Mouse (Mus musculus): ENCODE measurements at regions not wholly inside any gene's neighbourhood (a gene's known extent, or its start where the extent isn't known, plus 50 kb on each side); places are given as distances from the start of the nearest gene placed in this dataset.

DNA sequence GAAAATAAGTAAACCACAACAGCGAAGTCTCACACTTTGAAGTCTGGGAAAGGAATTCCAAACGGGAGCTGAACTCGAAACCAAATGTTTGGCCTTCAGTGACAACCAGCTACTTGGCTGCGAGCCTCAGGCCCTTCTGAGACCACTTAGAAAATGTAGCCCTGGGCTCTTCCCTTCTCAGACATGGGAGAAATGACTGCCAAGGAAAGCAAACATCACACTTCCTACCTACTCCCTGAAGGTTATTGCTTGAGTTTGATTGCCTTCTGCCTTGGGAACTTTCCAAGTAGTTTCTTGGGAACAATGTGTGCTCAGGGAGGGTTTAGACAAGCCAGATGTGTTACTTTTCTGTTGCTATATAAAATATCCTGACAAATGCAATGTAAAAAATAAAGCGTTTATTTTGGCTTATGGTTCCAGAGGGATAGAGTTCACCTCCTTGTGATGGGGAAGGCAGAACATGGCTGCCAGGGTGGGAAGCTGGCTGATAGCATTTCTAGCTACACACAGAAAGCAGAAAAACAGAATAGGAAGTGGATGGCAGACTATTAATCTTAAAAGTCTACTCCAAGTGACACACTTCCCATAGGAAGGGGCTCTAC is 194.8 kb upstream of the Rack1 start:
- peak; percentile 4 for DNase-seq (ENCODE audit: low read depth, low spot score)

DNA sequence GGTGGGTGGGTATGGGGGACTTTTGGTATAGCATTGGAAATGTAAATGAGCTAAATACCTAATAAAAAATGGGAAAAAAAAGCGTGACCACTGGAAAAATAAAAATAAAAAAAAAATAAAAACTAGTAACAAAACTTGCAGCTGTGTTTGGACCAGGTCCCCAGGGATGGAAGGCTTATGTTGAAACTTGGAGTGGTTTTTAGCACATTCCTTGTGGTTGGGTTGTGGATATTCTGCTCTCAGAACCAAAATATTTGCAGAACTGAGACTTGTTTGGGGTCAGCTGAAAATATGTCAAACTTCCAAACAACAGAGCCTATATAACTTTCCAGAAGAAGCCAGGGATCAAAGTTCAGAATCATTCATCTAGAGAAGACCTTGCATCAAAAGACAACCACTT is 199.0 kb upstream of the Rack1 start:
- DNase-seq (ENCODE audit: low read depth, low spot score) = peak; percentile 25

DNA sequence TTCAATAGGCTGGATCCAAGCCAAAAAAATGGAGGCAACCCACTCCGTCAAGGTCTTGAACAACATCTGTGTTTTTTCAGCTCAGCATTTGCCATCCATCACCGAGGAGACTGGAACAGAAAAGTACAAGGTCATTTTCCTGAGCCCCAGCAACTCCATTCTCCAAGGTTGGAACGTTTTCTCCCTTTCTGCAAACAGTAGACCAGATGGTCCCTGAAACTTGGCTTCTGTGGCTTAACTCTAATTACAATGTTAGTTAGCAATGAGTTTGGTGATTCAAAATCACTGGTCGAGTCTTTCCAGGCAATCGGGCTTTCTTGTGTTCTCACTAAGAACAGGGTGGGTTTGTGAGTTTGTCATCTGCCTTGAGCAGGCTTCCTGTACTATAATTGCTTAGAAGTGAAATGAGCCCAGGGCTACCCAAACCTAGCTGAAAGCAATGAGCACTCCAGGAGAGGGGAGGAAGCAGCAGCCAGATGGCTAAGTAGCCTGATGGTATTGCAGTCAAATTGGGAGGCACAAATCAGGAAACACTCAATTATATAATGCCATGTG is 200.5 kb upstream of the Rack1 start:
- DNase-seq (ENCODE audit: low read depth, low spot score) = no peak

GRCm38 (mm10) chr11:48599033-48599432 is 201.1 kb upstream of the Rack1 start:
- DNase-seq (ENCODE audit: low read depth, low spot score) = no peak

DNA sequence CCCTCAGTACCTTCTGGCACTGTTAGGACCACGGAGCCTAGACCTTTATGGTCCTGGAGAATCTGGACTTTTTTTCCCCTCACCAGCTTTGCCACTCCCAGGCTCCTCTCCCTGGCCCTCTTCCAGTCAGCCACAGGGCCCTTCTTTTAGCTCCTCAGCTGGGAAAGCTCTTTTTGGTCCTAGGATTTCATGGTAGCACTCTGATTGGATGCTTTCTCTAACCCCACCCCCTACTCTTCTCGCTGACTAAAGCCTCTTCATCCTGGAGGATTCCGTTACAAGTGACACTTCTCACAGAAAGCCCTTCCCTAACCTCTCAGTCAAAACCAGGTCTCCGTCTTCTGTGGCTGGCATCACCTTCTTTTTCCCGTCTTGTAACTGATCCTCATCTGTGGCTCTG is 205.7 kb upstream of the Rack1 start:
- no peak for DNase-seq (ENCODE audit: low read depth, low spot score)

- peak; percentile 62 for DNase-seq (ENCODE audit: low read depth, low spot score)
Measured at GRCm38 (mm10) chr11:48588833-48589649, 211.1 kb upstream of the Rack1 start.

GRCm38 (mm10) chr11:48568769-48569168 is 231.4 kb upstream of the Rack1 start:
- DNase-seq (ENCODE audit: low read depth, low spot score) = no peak

GRCm38 (mm10) chr11:48567583-48568562 is 232.3 kb upstream of the Rack1 start:
- no peak for DNase-seq (ENCODE audit: low read depth, low spot score)

GRCm38 (mm10) chr11:48558053-48558452 is 242.1 kb upstream of the Rack1 start:
- peak; percentile 4 for DNase-seq (ENCODE audit: low read depth, low spot score)

- DNase-seq (ENCODE audit: low read depth, low spot score) = no peak
Measured at GRCm38 (mm10) chr11:48552006-48552405, 248.1 kb upstream of the Rack1 start.

DNA sequence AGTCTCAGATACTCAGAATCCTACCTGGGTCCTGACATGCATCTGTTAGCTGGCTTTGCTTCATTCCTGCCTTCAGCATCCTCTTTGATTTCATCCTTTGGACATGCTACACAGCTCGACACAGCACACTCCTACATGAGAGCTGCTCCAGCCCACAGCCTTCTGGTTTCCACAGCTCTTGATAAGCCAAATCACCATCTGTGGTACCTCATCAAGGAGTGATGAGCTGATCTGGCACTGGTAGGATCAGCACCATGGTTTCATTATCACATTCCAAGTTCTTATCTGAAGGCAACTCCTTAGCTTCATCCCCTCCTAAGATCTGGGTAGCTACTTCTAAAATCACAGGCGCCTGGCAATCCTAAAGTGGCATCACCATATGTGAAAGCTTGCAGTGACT is 248.9 kb upstream of the Rack1 start:
- no peak for DNase-seq (ENCODE audit: low read depth, low spot score)

- DNase-seq (ENCODE audit: low read depth, low spot score) = no peak
Measured at GRCm38 (mm10) chr11:48526316-48526715, 273.8 kb upstream of the Rack1 start.

- DNase-seq (ENCODE audit: low read depth, low spot score) = no peak
Measured at GRCm38 (mm10) chr11:48525517-48525916, 274.6 kb upstream of the Rack1 start.

DNA sequence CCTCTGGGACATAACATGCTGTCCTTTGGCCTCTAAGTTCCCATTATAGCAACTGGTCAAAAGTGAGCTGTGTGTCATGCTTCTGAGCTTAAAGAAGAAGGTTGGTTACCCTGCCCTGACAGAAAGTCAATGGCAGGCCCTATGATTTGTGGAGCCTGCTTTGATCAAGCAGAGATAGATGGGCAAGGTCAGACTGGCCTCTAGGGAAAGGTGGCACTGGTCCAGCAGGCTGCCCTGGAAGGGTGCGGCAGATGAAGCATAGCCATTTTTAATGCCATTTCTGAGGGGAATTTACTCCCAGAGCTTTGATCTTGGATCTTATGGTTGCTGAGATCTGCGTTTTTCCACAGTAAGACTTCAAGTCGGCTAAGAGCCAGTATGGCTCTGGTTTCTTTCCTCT is 293.2 kb upstream of the Rack1 start:
- no peak for DNase-seq (ENCODE audit: low read depth, low spot score)

- no peak for DNase-seq (ENCODE audit: low read depth, low spot score)
Measured at GRCm38 (mm10) chr11:48502011-48502806, 297.9 kb upstream of the Rack1 start.

DNA sequence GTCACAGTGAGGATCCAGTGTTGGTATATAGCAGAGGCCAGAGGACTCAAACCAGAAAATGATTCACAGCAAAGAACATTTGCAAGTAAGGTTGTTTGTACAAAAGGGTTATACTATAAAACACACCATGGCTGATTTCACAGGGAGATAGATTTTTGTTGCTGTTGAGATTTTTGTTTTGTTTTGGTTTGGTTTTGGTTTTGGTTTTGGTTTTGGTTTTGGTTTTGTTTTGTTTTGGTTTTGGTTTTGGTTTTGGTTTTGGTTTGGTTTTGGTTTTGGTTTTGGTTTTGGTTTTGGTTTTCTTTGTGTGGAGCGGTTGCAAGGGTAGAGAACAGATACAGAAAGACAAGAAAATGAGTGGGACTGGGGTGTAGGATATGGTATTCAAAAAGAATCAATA is 301.1 kb upstream of the Rack1 start:
- no peak for DNase-seq (ENCODE audit: low read depth, low spot score)

- DNase-seq (ENCODE audit: low read depth, low spot score) = no peak
Measured at GRCm38 (mm10) chr11:48488308-48488707, 311.8 kb upstream of the Rack1 start.

DNA sequence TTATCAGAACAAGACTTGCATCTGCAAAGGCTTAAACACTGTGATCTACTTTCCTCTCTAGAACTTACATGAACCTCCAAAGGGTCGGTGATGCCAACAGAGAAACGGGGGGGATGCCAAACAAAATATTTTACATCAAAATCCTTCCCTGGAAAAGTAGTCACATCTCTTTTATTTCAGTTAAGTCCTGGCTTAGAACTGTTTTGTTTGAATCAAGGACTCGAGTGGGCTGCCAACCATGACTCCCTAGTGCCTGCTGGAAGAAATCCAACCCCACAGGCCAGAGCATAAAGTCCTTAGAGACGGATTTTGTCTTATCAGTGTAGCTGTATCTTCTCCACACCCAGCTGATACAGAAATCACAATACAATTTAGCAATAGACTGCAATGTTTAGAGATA is 336.1 kb upstream of the Rack1 start:
- no peak for DNase-seq (ENCODE audit: low read depth, low spot score)

DNA sequence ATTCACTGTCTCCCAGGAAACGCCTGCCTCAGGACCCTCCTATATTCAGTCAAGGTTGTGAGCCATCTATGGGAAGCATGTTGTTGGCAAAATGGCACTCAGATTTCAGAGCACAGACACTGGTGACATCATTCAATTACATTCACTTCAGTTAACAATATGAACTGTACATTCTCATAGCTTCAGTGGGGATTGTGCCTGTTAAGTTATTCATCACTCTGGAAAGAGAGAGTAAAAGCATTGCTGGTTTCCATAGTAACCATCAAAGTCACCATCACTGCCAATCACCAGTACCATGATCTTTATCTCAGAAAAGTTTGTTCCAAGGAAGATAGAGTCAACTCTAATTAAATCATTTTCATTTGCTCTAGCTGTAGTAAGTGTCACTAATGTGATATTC is 350.2 kb upstream of the Rack1 start:
- DNase-seq (ENCODE audit: low read depth, low spot score) = no peak

DNA sequence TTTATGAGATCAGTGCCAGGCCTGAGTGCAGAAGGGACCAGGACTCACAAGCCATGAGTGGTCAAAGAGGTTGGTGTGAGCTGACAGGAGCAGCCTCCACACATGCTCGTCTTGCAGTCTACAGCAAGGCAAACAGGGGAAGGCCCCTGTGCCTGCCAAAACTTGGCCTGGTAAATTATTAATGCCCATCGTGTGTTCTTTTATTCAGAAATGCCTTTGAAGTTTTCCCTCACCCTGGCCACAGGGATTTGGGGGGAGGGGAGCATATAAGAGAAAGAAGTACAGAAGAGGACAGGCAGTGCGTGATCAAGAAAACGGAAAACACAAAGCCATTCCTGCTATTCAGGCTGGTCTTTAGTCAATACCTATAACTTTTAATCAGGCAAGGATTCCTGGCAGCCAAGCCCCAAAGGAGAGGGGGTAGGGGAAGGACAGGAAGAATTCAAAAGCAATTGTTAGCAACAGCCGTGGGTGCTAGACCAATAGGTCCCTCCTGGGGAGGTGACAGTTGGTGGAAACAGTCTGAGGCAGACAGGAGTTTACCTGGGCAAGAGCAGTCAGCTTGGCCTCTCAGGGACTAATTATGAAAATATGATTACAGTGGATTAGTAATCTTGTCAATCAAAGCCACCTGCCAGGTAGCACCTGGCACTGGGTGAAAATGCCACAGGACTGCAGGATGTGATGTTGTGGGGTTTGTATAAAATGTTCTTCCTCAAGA is 357.4 kb upstream of the Rack1 start:
- DNase-seq (ENCODE audit: low read depth, low spot score) = no peak

Data from 3T3-L1 (cell line).